Mouse (Mus musculus): ENCODE results near the gene Il3ra.

Il3ra gene

DNA sequence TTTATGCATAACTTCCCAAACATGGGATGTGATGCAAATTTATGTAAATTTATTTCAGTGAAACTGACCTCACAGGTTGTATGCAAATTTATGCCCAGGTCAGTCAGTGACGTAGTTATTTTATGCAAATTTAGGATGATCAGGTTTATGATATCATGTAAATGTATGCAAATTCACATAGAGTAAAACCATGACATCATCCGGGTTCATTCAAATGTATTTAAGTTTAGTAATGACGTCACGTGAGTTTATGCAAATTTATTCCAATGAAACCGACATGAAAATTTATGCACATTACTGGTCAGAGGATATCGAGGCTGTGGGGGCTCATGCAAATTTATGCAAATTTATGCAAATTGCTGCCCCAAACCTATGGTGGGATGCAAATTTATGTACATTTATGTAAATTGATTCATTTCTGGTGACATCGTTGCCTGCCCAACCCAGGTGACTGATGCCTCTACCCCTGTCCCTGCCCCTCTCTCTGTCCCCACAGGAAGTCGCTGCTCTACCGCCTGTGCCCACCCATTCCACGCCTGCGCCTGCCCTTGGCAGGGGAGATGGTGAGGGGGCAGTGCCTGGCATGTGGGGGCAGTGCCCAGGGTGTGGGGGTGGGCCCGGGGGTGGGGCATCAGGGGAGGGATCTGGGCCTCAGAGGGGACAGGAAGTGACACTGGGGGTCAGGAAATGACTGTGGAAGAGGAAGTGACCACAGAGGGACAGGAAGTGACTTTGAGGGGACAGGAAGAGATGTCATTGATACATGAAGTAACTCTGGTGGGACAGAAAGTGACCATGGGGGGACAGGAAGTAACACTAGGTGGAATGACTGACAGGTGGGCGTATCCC lies 8.7 kb downstream of the Il3ra start:
- no peak for DNase-seq (ENCODE audit: low read depth, low spot score)

DNA sequence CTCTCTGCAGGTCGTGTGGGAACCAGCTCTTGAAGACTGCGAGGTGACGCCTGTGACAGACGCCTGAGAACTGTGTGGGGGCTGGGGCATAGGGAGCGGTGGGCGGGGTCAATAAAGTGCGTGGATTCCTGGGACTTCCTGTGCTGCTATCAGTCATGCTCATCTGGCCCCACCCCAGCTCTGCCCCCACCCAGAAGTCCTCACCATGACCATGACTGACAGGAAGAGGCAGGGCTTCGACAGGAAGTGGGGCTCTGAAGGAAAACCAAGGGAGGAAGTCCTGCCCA lies 9.2 kb downstream of the Il3ra start:
- no peak for DNase-seq (ENCODE audit: low read depth, low spot score)

DNA sequence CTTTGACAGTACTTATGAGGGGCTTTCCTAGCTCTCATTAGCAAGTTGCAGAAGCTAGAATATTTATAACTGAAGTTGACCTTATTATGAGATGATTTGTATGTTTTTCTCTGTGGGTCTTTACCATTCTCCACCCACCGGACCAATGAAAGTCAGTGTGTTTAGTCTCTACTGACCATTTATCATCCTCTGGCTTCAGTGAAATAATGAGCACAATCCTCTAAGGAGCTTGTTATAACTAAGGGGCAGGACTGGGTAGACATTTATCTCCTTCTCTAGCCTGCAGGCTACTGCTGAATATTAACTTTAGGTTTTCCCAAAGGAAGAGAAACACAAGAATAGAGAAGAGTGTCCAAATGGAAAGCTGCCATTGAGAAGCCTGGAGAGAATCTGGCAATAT lies 49.5 kb downstream of the Il3ra start:
- DNase-seq (ENCODE audit: low read depth, low spot score) = peak; percentile 1

DNA sequence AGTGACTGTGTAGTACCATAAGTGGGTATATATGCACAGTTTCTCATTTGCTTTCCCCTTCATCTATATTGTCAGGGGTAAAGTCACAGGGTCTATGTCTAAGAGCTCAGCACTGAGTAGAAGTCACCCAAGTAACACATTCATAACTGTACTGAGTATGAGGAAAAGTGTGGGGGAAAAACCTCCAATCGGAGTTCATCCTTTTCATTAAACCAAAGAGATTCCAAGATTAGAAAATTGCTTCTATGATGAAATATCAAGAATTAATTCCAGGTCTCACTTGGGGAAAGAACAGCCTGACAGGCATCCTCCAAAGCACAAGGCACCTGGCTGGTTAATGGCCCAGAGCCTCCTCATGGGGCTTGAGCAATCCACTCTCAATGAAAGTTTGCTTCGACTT lies 54.9 kb downstream of the Il3ra start, which contains the start of gene Olfr721-ps1:
Gene Olfr721-ps1 (plus strand): TSS at position 301 of the 400 bp plus-strand sequence.
- DNase-seq (ENCODE audit: low read depth, low spot score) = no peak
